Mouse (Mus musculus) heart, embryonic 14.5 days (tissue): ENCODE results near the gene Myom3. TPM values are rescaled to one million over a fixed set of nuclear protein-coding genes. Genes with fewer than 3 reads are reported as not detected.

Experiments used
- ATAC-seq: fragments of 200-750 bp; cut with Nextera tagmentation; 2 replicates; pipeline ENCODE4 v1.8.0; 2017; ENCODE audit warnings: low read depth, moderate TSS enrichment; ENCODE audit not compliant: insufficient number of reproducible peaks, insufficient read depth, low FRiP score
- H3K27ac ChIP-seq, 2 experiments: fragments of 200-500 bp in 1 of 2; fragments of 300-500 bp in 1 of 2; sonication (generic) in 1 of 2; replicated peaks in 1 of 2; 2 replicates each; pipeline ENCODE4 v1.5.1; 2012 to 2014; ENCODE audit warnings: low read depth in 2 of 2, low read length in 2 of 2, control low read depth in 1 of 2, mild to moderate bottlenecking in 1 of 2, mixed read lengths in 1 of 2; ENCODE audit not compliant: control insufficient read depth in 1 of 2, insufficient read depth in 1 of 2
- H3K27me3 ChIP-seq: fragments of 300-500 bp; sonication (generic); 2 replicates; pipeline ENCODE4 v1.6.1; 2014; ENCODE audit warnings: mild to moderate bottlenecking, low read length, control low read depth; ENCODE audit not compliant: control insufficient read depth, insufficient read depth
- H3K36me3 ChIP-seq: fragments of 300-500 bp; sonication (generic); 2 replicates; pipeline ENCODE4 v1.6.1; 2014; ENCODE audit warnings: mild to moderate bottlenecking, control low read depth, low read length, mixed read lengths; ENCODE audit not compliant: control insufficient read depth, insufficient read depth
- H3K4me1 ChIP-seq, 2 experiments: fragments of 200-500 bp in 1 of 2; fragments of 300-500 bp in 1 of 2; sonication (generic) in 1 of 2; 2 replicates each; pipeline ENCODE4 v1.6.1; 2012 to 2014; ENCODE audit warnings: low read length in 2 of 2, control low read depth in 1 of 2, mixed read lengths in 1 of 2; ENCODE audit not compliant: control insufficient read depth in 2 of 2, insufficient read depth in 2 of 2
- H3K4me2 ChIP-seq: fragments of 300-500 bp; sonication (generic); 2 replicates; pipeline ENCODE4 v1.6.1; 2014; ENCODE audit warnings: mild to moderate bottlenecking, low read length
- H3K4me3 ChIP-seq, 2 experiments: fragments of 200-500 bp in 1 of 2; fragments of 300-500 bp in 1 of 2; sonication (generic) in 1 of 2; 2 replicates each; pipeline ENCODE4 v1.5.1; 2012 to 2014; ENCODE audit warnings: low read length in 2 of 2, mild to moderate bottlenecking in 2 of 2, control low read depth in 1 of 2, low read depth in 1 of 2, moderate library complexity in 1 of 2; ENCODE audit not compliant: control insufficient read depth in 1 of 2, insufficient read depth in 1 of 2
- H3K9ac ChIP-seq: fragments of 300-500 bp; sonication (generic); 2 replicates; pipeline ENCODE4 v1.6.1; 2014; ENCODE audit warnings: mild to moderate bottlenecking, low read length
- H3K9me3 ChIP-seq: fragments of 300-500 bp; sonication (generic); 2 replicates; pipeline ENCODE4 v1.6.1; 2016; ENCODE audit warnings: low read length, control low read depth; ENCODE audit not compliant: control insufficient read depth
- WGBS: fragments of 180-500 bp; shearing (Covaris S2); extraction: QIAGEN DNeasy Blood & Tissue Kit; methylation state at CpG from one replicate; pipeline ENCODE4 v1.1.7; 2014; 5-methylcytosine and 5-hydroxymethylcytosine counted together
- polyA plus RNA-seq: library from polyadenylated mRNA; unstranded; fragments of >200 nt; fragmentation: Nextera tagmentation; extraction: Ambion mirVana; gene quantifications from 2 replicates; pipeline ENCODE4 v1.2.1, GENCODE M21; 2014

Myom3 gene
- polyA plus RNA-seq, 1 experiment from 2014 or later: 0.12 TPM

GRCm38 (mm10) chr4:135761048-135761447 lies 1.5 kb downstream of the Myom3 start:
- no peak for ATAC-seq
- Histone ChIP-seq H3K9me3 (no peaks in the 10 kb centered on the region), H3K27me3 (no peaks in the 10 kb centered on the region), H3K36me3 (no peaks in the 10 kb centered on the region), H3K27ac (no peak overlapping the region), H3K9ac (no peak overlapping the region), H3K4me1 (peaks cover 3 to 6% of the 10 kb centered on the region in 2 experiments; a peak in 3 of 4 replicates), H3K4me3 (no peak overlapping the region), H3K4me2 (no peak overlapping the region)
- WGBS: 66% methylated on average over 8 of the region's 8 CpGs

GRCm38 (mm10) chr4:135761569-135761968 lies 2.1 kb downstream of the Myom3 start:
- Histone ChIP-seq H3K4me2 (no peak overlapping the region), H3K4me1 (peaks cover 3 to 6% of the 10 kb centered on the region in 2 experiments; a peak in 3 of 4 replicates), H3K9ac (no peak overlapping the region), H3K27ac (no peak overlapping the region), H3K27me3 (no peaks in the 10 kb centered on the region), H3K4me3 (no peak overlapping the region), H3K9me3 (no peaks in the 10 kb centered on the region), H3K36me3 (no peaks in the 10 kb centered on the region)
- no peak for ATAC-seq
- 83% methylated on average over 7 of the region's 7 CpGs for WGBS

- peak overlapping the region; percentile 65 for H3K4me2 ChIP-seq
- H3K27me3 ChIP-seq: no peaks in the 10 kb centered on the region
- H3K9ac ChIP-seq: 0 out of 2 replicates have a peak overlapping the region, but pooled peaks have one; percentile 49
- no peaks in the 10 kb centered on the region for H3K9me3 ChIP-seq
- H3K4me1 ChIP-seq: peaks cover 3 to 6% of the 10 kb centered on the region in 2 experiments; a peak in 3 of 4 replicates
- no peak overlapping the region for H3K27ac ChIP-seq
- peak; percentile 57 for ATAC-seq
- H3K36me3 ChIP-seq: no peaks in the 10 kb centered on the region
- WGBS: 9% methylated on average over 19 of the region's 19 CpGs
- peak overlapping the region; percentile 34 to 40 for H3K4me3 ChIP-seq
Measured at GRCm38 (mm10) chr4:135762251-135762906, 2.9 kb downstream of the Myom3 start.

GRCm38 (mm10) chr4:135764700-135765099 lies 5.2 kb downstream of the Myom3 start:
- no peak overlapping the region for H3K9ac ChIP-seq
- no peak for ATAC-seq
- no peak overlapping the region for H3K4me3 ChIP-seq
- H3K36me3 ChIP-seq: no peaks in the 10 kb centered on the region
- peaks cover 0 to 3% of the 10 kb centered on the region in 2 experiments; a peak in 2 of 4 replicates for H3K4me1 ChIP-seq
- H3K4me2 ChIP-seq: no peak overlapping the region
- no peak overlapping the region for H3K27ac ChIP-seq
- no peaks in the 10 kb centered on the region for H3K9me3 ChIP-seq
- no peaks in the 10 kb centered on the region for H3K27me3 ChIP-seq
- WGBS: 86% methylated on average over 13 of the region's 13 CpGs

- WGBS: 65% methylated on average over 8 of the region's 8 CpGs
- H3K36me3 ChIP-seq: no peaks in the 10 kb centered on the region
- no peak overlapping the region for H3K4me3 ChIP-seq
- H3K27me3 ChIP-seq: no peaks in the 10 kb centered on the region
- ATAC-seq: no peak
- H3K9ac ChIP-seq: no peak overlapping the region
- H3K27ac ChIP-seq: no peak overlapping the region
- H3K4me2 ChIP-seq: no peak overlapping the region
- H3K4me1 ChIP-seq: peaks cover 0 to 3% of the 10 kb centered on the region in 2 experiments; a peak in 2 of 4 replicates
- H3K9me3 ChIP-seq: no peaks in the 10 kb centered on the region
Measured at GRCm38 (mm10) chr4:135765707-135766106, 6.2 kb downstream of the Myom3 start.

GRCm38 (mm10) chr4:135766976-135767375 lies 7.5 kb downstream of the Myom3 start:
- Histone ChIP-seq H3K4me2 (no peak overlapping the region), H3K9ac (no peak overlapping the region)

GRCm38 (mm10) chr4:135768572-135769526 lies 9.3 kb downstream of the Myom3 start:
- no peak overlapping the region for H3K9ac ChIP-seq
- no peak overlapping the region for H3K27ac ChIP-seq
- 59% methylated on average over 14 of the region's 14 CpGs for WGBS
- no peak overlapping the region for H3K4me3 ChIP-seq
- H3K4me2 ChIP-seq: no peak overlapping the region
- H3K36me3 ChIP-seq: no peaks in the 10 kb centered on the region
- H3K9me3 ChIP-seq: no peaks in the 10 kb centered on the region
- H3K27me3 ChIP-seq: no peaks in the 10 kb centered on the region
- no peak for ATAC-seq
- peaks cover 5 to 11% of the 10 kb centered on the region in 2 experiments for H3K4me1 ChIP-seq

More at GRCm38 (mm10) chr4:135766976-135767375, 7.5 kb downstream of the Myom3 start:
- no peak for ATAC-seq
- no peaks in the 10 kb centered on the region for H3K9me3 ChIP-seq
- WGBS: 73% methylated on average over 3 of the region's 3 CpGs
- no peak overlapping the region for H3K4me3 ChIP-seq
- no peaks in the 10 kb centered on the region for H3K27me3 ChIP-seq
- no peaks in the 10 kb centered on the region for H3K36me3 ChIP-seq
- peaks cover 3 to 4% of the 10 kb centered on the region in 2 experiments for H3K4me1 ChIP-seq
- no peak overlapping the region for H3K27ac ChIP-seq
